Mouse (Mus musculus): ENCODE results near the gene Cables2. TPM values are rescaled to one million over a fixed set of nuclear protein-coding genes. Genes with fewer than 3 reads are reported as not detected.
"Not testable (repeated sequence)": the region's sequence is repeated elsewhere in the genome, so short reads cannot be mapped to it uniquely, and the experiment has no call there.

Gene Cables2
- polyA plus RNA-seq, 1 experiment from 2014 or later: 22.9 TPM

- Histone ChIP-seq H3K9me3 (ENCODE audit: control insufficient read depth, low read length) (no peaks in the 10 kb centered on the region), H3K4me3 (ENCODE audit: low read depth, low read length) (no peak overlapping the region), H3K9ac (ENCODE audit: low read length) (no peak overlapping the region), H3K36me3 (ENCODE audit: control insufficient read depth, insufficient read depth, low read length) (peaks cover 7% of the 10 kb centered on the region; the same call in 1 of the 2 replicates), H3K4me1 (ENCODE audit: control insufficient read depth, insufficient read depth, low read length) (peaks cover 5% of the 10 kb centered on the region; the same call in 1 of the 2 replicates), H3K4me2 (ENCODE audit: low read depth) (no peak overlapping the region), H3K27ac (ENCODE audit: low read depth, low read length) (no peak overlapping the region), H3K27me3 (ENCODE audit: control insufficient read depth, insufficient read depth, low read length) (no peaks in the 10 kb centered on the region)
- DNase-seq (ENCODE audit: low spot score): no peak
- no peak for ATAC-seq (ENCODE audit: insufficient read depth, low FRiP score, low TSS enrichment)
- 93% methylated on average over 7 of the region's 7 CpGs for WGBS
These were observed 11.4 kb downstream of the Cables2 start for GRCm38 (mm10) chr2:180261901-180262300.

GRCm38 (mm10) chr2:180260610-180261480 is 12.5 kb downstream of the Cables2 start:
- no peak overlapping the region for H3K27ac ChIP-seq (ENCODE audit: low read depth, low read length)
- no peaks in the 10 kb centered on the region for H3K9me3 ChIP-seq (ENCODE audit: control insufficient read depth, low read length)
- ATAC-seq (ENCODE audit: insufficient read depth, low FRiP score, low TSS enrichment) (no peak), DNase-seq (ENCODE audit: low spot score) (no peak)
- peaks cover 7% of the 10 kb centered on the region; the same call in 1 of the 2 replicates for H3K36me3 ChIP-seq (ENCODE audit: control insufficient read depth, insufficient read depth, low read length)
- H3K4me1 ChIP-seq (ENCODE audit: control insufficient read depth, insufficient read depth, low read length): peaks cover 8% of the 10 kb centered on the region; the same call in 1 of the 2 replicates
- H3K9ac ChIP-seq (ENCODE audit: low read length): no peak overlapping the region
- no peak overlapping the region for H3K4me2 ChIP-seq (ENCODE audit: low read depth)
- H3K27me3 ChIP-seq (ENCODE audit: control insufficient read depth, insufficient read depth, low read length): no peaks in the 10 kb centered on the region
- 67% methylated on average over 8 of the region's 8 CpGs for WGBS
- H3K4me3 ChIP-seq (ENCODE audit: low read depth, low read length): no peak overlapping the region

GRCm38 (mm10) chr2:180259826-180260609 is 13.3 kb downstream of the Cables2 start:
- not testable (repeated sequence) for H3K27ac ChIP-seq (ENCODE audit: low read depth, low read length); H3K36me3 ChIP-seq (ENCODE audit: control insufficient read depth, insufficient read depth, low read length); H3K4me3 ChIP-seq (ENCODE audit: low read depth, low read length); H3K4me2 ChIP-seq (ENCODE audit: low read depth); DNase-seq (ENCODE audit: low spot score); H3K4me1 ChIP-seq (ENCODE audit: control insufficient read depth, insufficient read depth, low read length); H3K9ac ChIP-seq (ENCODE audit: low read length); H3K27me3 ChIP-seq (ENCODE audit: control insufficient read depth, insufficient read depth, low read length); ATAC-seq (ENCODE audit: insufficient read depth, low FRiP score, low TSS enrichment); H3K9me3 ChIP-seq (ENCODE audit: control insufficient read depth, low read length)
- WGBS: 76% methylated on average over 17 of the region's 17 CpGs

- not testable (repeated sequence) for ATAC-seq (ENCODE audit: insufficient read depth, low FRiP score, low TSS enrichment); H3K4me2 ChIP-seq (ENCODE audit: low read depth); H3K36me3 ChIP-seq (ENCODE audit: control insufficient read depth, insufficient read depth, low read length); DNase-seq (ENCODE audit: low spot score); H3K4me1 ChIP-seq (ENCODE audit: control insufficient read depth, insufficient read depth, low read length); H3K9me3 ChIP-seq (ENCODE audit: control insufficient read depth, low read length); H3K27ac ChIP-seq (ENCODE audit: low read depth, low read length); H3K9ac ChIP-seq (ENCODE audit: low read length); H3K27me3 ChIP-seq (ENCODE audit: control insufficient read depth, insufficient read depth, low read length); H3K4me3 ChIP-seq (ENCODE audit: low read depth, low read length)
- 86% methylated on average over 10 of the region's 10 CpGs for WGBS
These were observed 14.3 kb downstream of the Cables2 start for GRCm38 (mm10) chr2:180258951-180259484.

GRCm38 (mm10) chr2:180257963-180258865 is 15.1 kb downstream of the Cables2 start:
- no peak for ATAC-seq (ENCODE audit: insufficient read depth, low FRiP score, low TSS enrichment)
- Histone ChIP-seq H3K27ac (ENCODE audit: low read depth, low read length) (peak overlapping the region; percentile 78; the same call in 1 of the 2 replicates), H3K36me3 (ENCODE audit: control insufficient read depth, insufficient read depth, low read length) (peaks cover 7% of the 10 kb centered on the region; the same call in 1 of the 2 replicates), H3K9ac (ENCODE audit: low read length) (peak overlapping the region; percentile 94), H3K4me1 (ENCODE audit: control insufficient read depth, insufficient read depth, low read length) (peaks cover 8% of the 10 kb centered on the region; the same call in 1 of the 2 replicates), H3K9me3 (ENCODE audit: control insufficient read depth, low read length) (no peaks in the 10 kb centered on the region), H3K4me2 (ENCODE audit: low read depth) (peak overlapping the region; percentile 87), H3K27me3 (ENCODE audit: control insufficient read depth, insufficient read depth, low read length) (no peaks in the 10 kb centered on the region), H3K4me3 (ENCODE audit: low read depth, low read length) (peak overlapping the region; percentile 93)
- 54% methylated on average over 11 of the region's 11 CpGs for WGBS
- DNase-seq (ENCODE audit: low spot score): no peak

GRCm38 (mm10) chr2:180257001-180257521 is 16.2 kb downstream of the Cables2 start, which contains the start of gene Rps21:
Gene Rps21, plus strand, starts transcription at chr2:180257377.
- peak within 1 kb of the TSS; percentile 93 for H3K4me3 ChIP-seq (ENCODE audit: low read depth, low read length)
- under 1% methylated on average over 38 of the region's 38 CpGs for WGBS
- DNase-seq (ENCODE audit: low spot score) (peak; percentile 98), ATAC-seq (ENCODE audit: insufficient read depth, low FRiP score, low TSS enrichment) (peak; percentile 95)
- H3K36me3 ChIP-seq (ENCODE audit: control insufficient read depth, insufficient read depth, low read length): peaks cover 7% of the 10 kb centered on the region; the same call in 1 of the 2 replicates
- no peaks in the 10 kb centered on the region for H3K27me3 ChIP-seq (ENCODE audit: control insufficient read depth, insufficient read depth, low read length)
- H3K4me1 ChIP-seq (ENCODE audit: control insufficient read depth, insufficient read depth, low read length): peaks cover 8% of the 10 kb centered on the region; the same call in 1 of the 2 replicates
- peak within 1 kb of the TSS; percentile 78 for H3K27ac ChIP-seq (ENCODE audit: low read depth, low read length)
- H3K4me2 ChIP-seq (ENCODE audit: low read depth): peak within 1 kb of the TSS; percentile 87
- H3K9ac ChIP-seq (ENCODE audit: low read length): peak within 1 kb of the TSS; percentile 94
- H3K9me3 ChIP-seq (ENCODE audit: control insufficient read depth, low read length): no peaks in the 10 kb centered on the region

GRCm38 (mm10) chr2:180256296-180257000 is 16.8 kb downstream of the Cables2 start:
- Histone ChIP-seq H3K4me2 (ENCODE audit: low read depth) (peak overlapping the region; percentile 67), H3K27ac (ENCODE audit: low read depth, low read length) (peak overlapping the region; percentile 78), H3K4me3 (ENCODE audit: low read depth, low read length) (peak overlapping the region; percentile 93), H3K27me3 (ENCODE audit: control insufficient read depth, insufficient read depth, low read length) (no peaks in the 10 kb centered on the region), H3K9ac (ENCODE audit: low read length) (peak overlapping the region; percentile 58), H3K4me1 (ENCODE audit: control insufficient read depth, insufficient read depth, low read length) (peaks cover 8% of the 10 kb centered on the region; the same call in 1 of the 2 replicates), H3K9me3 (ENCODE audit: control insufficient read depth, low read length) (no peaks in the 10 kb centered on the region), H3K36me3 (ENCODE audit: control insufficient read depth, insufficient read depth, low read length) (peaks cover 3% of the 10 kb centered on the region; the same call in 1 of the 2 replicates)
- no peak for DNase-seq (ENCODE audit: low spot score)
- peak; percentile 53 for ATAC-seq (ENCODE audit: insufficient read depth, low FRiP score, low TSS enrichment)
- 24% methylated on average over 26 of the region's 26 CpGs for WGBS
